Mouse (Mus musculus) brain, embryonic 14.5 days (tissue): ENCODE data around the gene Arid3b. TPM values are rescaled to one million over a fixed set of nuclear protein-coding genes. Genes with fewer than 3 reads are reported as not detected.
A peak's percentile ranks its signal among the peaks of the same experiment; 100 is the strongest.

Source experiments
- DNase-seq: peaks from one replicate; pipeline ENCODE4 v3.0.0-alpha.2; 2011; ENCODE audit warnings: low read depth
- CTCF ChIP-seq: fragments of 200-500 bp; IDR thresholded peaks from 2 replicates; pipeline ENCODE4 v1.5.1; 2012; ENCODE audit warnings: inconsistent platforms, mild to moderate bottlenecking, moderate library complexity, borderline replicate concordance; ENCODE audit not compliant: insufficient read depth, insufficient read length; ENCODE audit errors: extremely low read depth
- POLR2A ChIP-seq: fragments of 200-500 bp; IDR thresholded peaks from 2 replicates; pipeline ENCODE4 v1.6.1; 2012; ENCODE audit warnings: mild to moderate bottlenecking, inconsistent platforms, borderline replicate concordance; ENCODE audit not compliant: poor library complexity, insufficient read depth, insufficient read length, severe bottlenecking; ENCODE audit errors: extremely low read depth
- polyA plus RNA-seq: library from polyadenylated mRNA; depleted of rRNA; stranded (reverse); fragments of >200 nt; gene quantifications from 2 replicates; pipeline ENCODE4 v1.2.3, GENCODE M21; 2012; rRNA removed

Gene Arid3b
- polyA plus RNA-seq, 1 experiment: 15.4 TPM

DNA sequence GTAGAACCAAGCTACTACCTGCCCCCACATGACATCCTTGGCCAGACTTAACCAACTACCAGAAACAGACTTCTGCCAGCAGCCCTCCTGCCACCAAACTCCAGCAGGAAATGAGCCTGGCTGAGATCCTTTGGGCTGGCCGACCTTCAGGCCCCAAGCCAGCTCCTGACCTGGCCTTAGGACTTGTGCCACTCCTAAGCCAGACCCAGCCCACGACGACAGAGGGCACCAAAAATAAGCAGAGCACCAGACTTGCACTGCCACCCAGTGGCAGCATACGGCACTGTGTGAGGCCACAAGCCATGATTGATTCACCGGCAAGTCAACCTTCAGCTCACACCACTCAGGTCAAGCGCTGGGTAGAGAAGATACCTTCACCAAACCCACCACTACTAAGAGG is 77.3 kb downstream of the Arid3b start:
- TF ChIP-seq CTCF: peak; percentile 86
- TF ChIP-seq POLR2A: no peak
- DNase-seq: peak; percentile 59

DNA sequence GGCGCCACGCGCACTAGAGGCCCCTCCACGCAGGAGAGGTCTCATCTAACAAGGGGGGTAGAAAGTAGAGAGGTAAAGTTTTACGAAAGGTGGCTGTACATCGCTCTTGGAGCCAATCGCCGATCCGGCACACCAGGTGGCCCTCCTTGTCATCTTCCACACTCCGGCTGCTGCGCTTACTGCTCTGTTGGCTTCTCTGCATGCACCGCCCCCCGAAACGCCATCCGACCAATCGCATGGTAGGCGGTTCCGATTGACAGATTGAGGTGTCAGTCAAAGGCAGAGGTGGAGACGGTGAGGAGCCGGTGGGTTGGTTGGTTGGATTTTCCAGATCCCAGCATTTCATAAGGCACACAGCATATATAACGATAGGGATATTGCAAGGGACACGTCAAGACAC is 78.1 kb downstream of the Arid3b start:
- no peak for TF ChIP-seq POLR2A
- no peak for TF ChIP-seq CTCF
- peak; percentile 27 for DNase-seq

- TF ChIP-seq POLR2A (no peak), CTCF (no peak)
- no peak for DNase-seq
Observed at GRCm38 (mm10) chr9:57757578-57757977, 79.0 kb downstream of the Arid3b start.

- no peak for TF ChIP-seq POLR2A
- DNase-seq: no peak
Observed at GRCm38 (mm10) chr9:57750901-57751300, 85.7 kb downstream of the Arid3b start.

DNA sequence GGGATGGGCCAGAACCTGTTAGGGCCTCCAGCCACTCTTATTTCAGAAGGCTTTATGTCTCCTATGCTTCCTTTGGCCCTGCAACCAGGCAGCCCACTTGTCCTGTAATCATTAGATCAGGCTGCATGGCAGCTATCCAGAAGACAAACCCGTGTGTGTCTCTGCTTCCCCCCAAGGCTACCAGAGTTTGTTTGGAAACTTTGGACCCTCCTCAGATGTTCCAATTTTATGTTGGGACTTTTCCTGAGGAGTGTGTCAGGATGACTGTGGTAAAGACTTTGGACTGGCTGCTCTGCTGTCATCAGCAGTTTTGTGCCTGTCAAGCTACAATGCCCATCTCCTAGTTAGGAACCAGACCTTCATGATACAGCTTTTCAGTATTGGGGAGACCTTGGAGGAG is 87.8 kb downstream of the Arid3b start:
- TF ChIP-seq POLR2A (no peak), CTCF (no peak)
- no peak for DNase-seq

GRCm38 (mm10) chr9:57748137-57748536 is 88.5 kb downstream of the Arid3b start:
- DNase-seq: no peak
- TF ChIP-seq POLR2A (no peak), CTCF (no peak)

DNA sequence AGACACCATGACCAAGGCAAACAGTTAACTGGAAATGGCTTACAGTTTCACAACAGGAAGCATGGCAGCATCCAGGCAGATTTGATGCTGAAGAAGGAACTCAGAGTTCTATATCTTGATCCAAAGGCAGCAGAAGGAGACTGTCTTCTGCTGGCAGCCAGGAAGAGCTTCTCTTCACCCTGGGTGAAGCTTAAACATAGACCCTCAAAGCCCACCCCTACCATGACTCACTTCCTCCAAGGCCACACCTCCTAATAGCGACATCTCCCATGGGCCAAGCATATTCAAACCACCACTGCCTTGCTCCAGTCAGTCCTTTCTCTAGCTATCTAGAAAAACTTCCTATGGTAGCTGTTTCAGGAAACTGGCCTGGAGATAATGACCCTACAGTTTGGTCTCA is 89.5 kb downstream of the Arid3b start:
- TF ChIP-seq CTCF (no peak), POLR2A (no peak)
- no peak for DNase-seq

DNA sequence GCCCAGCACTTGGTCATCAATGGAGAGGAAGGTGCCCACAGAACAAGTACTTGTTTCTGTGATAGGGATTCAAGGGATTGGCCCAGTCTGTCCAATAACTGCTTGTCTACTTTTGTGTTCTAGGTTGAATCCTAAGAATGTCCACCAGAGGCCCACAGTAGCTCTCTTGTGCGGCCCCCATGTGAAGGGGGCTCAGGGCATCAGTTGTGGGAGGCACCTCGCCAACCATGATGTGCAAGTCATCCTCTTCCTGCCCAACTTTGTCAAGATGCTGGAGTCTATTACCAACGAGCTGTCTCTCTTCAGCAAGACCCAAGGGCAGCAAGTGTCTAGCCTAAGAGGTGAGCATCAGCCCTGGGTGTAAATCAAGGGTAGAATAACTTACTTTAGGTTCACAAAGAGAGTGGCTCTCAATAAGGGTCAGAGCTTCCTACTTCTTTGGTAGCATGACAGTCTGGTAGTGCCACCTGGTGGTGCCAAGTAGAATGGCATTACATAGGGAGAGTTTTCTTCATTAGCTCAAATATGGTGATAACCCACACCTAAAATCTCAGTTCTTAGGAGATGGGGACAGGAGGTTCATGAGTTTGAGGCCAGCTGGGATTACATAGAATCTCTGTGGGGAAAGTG is 92.0 kb downstream of the Arid3b start:
- DNase-seq: peak; percentile 85
- peak; percentile 77; the same call in 1 of the 2 replicates for TF ChIP-seq CTCF
- no peak for TF ChIP-seq POLR2A

Other genes starting within 250 kb of the Arid3b start
- gene Ulk3, start 247.3 kb downstream of the Arid3b start, polyA plus RNA-seq: 38.8 and 42.1 TPM in 2 replicates
- 0.29 and 0.49 TPM in 2 replicates for gene Cplx3, start 230.5 kb downstream of the Arid3b start, polyA plus RNA-seq
- gene Lman1l, start 216.0 kb downstream of the Arid3b start, polyA plus RNA-seq: 0.04 and 0.12 TPM in 2 replicates
- 84.6 and 138 TPM in 2 replicates for gene Csk, start 183.2 kb downstream of the Arid3b start, polyA plus RNA-seq
- not detected in 2 replicates for gene Cyp1a2, start 153.1 kb downstream of the Arid3b start, polyA plus RNA-seq
- gene Cyp1a1, start 148.9 kb downstream of the Arid3b start, polyA plus RNA-seq: 0.13 and 0.14 TPM in 2 replicates
- 24.1 and 27.0 TPM in 2 replicates for gene Edc3, start 128.3 kb downstream of the Arid3b start, polyA plus RNA-seq
- 153 and 188 TPM in 2 replicates for gene Clk3, start 70.9 kb downstream of the Arid3b start, polyA plus RNA-seq
- gene Ubl7, start 74.2 kb upstream of the Arid3b start, polyA plus RNA-seq: 125 and 140 TPM in 2 replicates
- 37.9 and 42.7 TPM in 2 replicates for gene Sema7a, start 103.3 kb upstream of the Arid3b start, polyA plus RNA-seq
- 0.66 and 0.68 TPM in 2 replicates for gene Cyp11a1, start 169.6 kb upstream of the Arid3b start, polyA plus RNA-seq
- gene Stra6, start 227.0 kb upstream of the Arid3b start, polyA plus RNA-seq: 14.2 and 18.6 TPM in 2 replicates